Mouse (Mus musculus) olfactory bulb, adult 2 months (tissue): ENCODE measurements around the gene Ralgapa2. TPM values are rescaled to one million over a fixed set of nuclear protein-coding genes. Genes with fewer than 3 reads are reported as not detected.

ENCODE experiments used
- H3K27ac ChIP-seq: fragments of 200-500 bp; 2 replicates; pipeline ENCODE4 v1.5.1; 2012; ENCODE audit warnings: low read depth, low read length; ENCODE audit not compliant: insufficient read depth
- H3K4me1 ChIP-seq: fragments of 200-500 bp; 2 replicates; pipeline ENCODE4 v1.6.1; 2012; ENCODE audit warnings: low read length; ENCODE audit not compliant: control insufficient read depth, insufficient read depth
- H3K4me3 ChIP-seq: fragments of 200-500 bp; 2 replicates; pipeline ENCODE4 v1.5.1; 2012; ENCODE audit warnings: mild to moderate bottlenecking, low read depth, low read length, moderate library complexity; ENCODE audit not compliant: insufficient read depth
- CTCF ChIP-seq: fragments of 200-500 bp; IDR thresholded peaks from 2 replicates; pipeline ENCODE4 v1.5.1; 2012; ENCODE audit warnings: low read depth, mild to moderate bottlenecking, low read length, moderate library complexity; ENCODE audit not compliant: insufficient read depth
- POLR2A ChIP-seq: fragments of 200-500 bp; IDR thresholded peaks from 2 replicates; pipeline ENCODE4 v1.6.1; 2012; ENCODE audit warnings: mild to moderate bottlenecking, low read depth, low read length, moderate library complexity; ENCODE audit not compliant: insufficient read depth
- WGBS: fragments of 180-500 bp; shearing (Covaris S2); methylation state at CpG from one replicate; pipeline ENCODE4 v1.1.7; 2018; 5-methylcytosine and 5-hydroxymethylcytosine counted together
- polyA plus RNA-seq: library from polyadenylated mRNA; stranded (reverse); fragments of >200 nt; gene quantifications from 2 replicates; pipeline ENCODE4 v1.2.4, GENCODE M21; 2012; ENCODE audit warnings: low replicate concordance; ENCODE audit not compliant: missing spikeins, insufficient read depth, insufficient read length

Ralgapa2 gene
- polyA plus RNA-seq, 1 experiment = not detected

- Histone ChIP-seq H3K4me3 (no peak overlapping the region), H3K27ac (no peak overlapping the region), H3K4me1 (peaks cover 7% of the 10 kb centered on the region; the same call in 1 of the 2 replicates)
- no peak for TF ChIP-seq POLR2A
- no peak for TF ChIP-seq CTCF
- WGBS = 87% methylated on average over 1 of the region's 1 CpGs
Observed at GRCm38 (mm10) chr2:146254387-146254786, 257.8 kb downstream of the Ralgapa2 start.

- WGBS = 62% methylated on average over 6 of the region's 6 CpGs
- H3K27ac ChIP-seq = no peak overlapping the region
Observed at GRCm38 (mm10) chr2:146250236-146250904, 261.8 kb downstream of the Ralgapa2 start.

GRCm38 (mm10) chr2:146249033-146249432 lies 263.1 kb downstream of the Ralgapa2 start:
- TF ChIP-seq CTCF = no peak
- TF ChIP-seq POLR2A = no peak
- 85% methylated on average over 7 of the region's 7 CpGs for WGBS

More at GRCm38 (mm10) chr2:146250236-146250904, 261.8 kb downstream of the Ralgapa2 start:
- Histone ChIP-seq H3K4me3 (no peak overlapping the region), H3K4me1 (peaks cover 15% of the 10 kb centered on the region)
- TF ChIP-seq POLR2A (no peak), CTCF (no peak)

GRCm38 (mm10) chr2:146247576-146247975 lies 264.6 kb downstream of the Ralgapa2 start:
- TF ChIP-seq CTCF (no peak), POLR2A (no peak)
- 76% methylated on average over 6 of the region's 6 CpGs for WGBS
- H3K4me3 ChIP-seq = no peak overlapping the region
- no peak overlapping the region for H3K27ac ChIP-seq
- H3K4me1 ChIP-seq = peaks cover 15% of the 10 kb centered on the region

More at GRCm38 (mm10) chr2:146249033-146249432, 263.1 kb downstream of the Ralgapa2 start:
- Histone ChIP-seq H3K27ac (no peak overlapping the region), H3K4me3 (no peak overlapping the region), H3K4me1 (peaks cover 15% of the 10 kb centered on the region)

- Histone ChIP-seq H3K4me1 (peaks cover 15% of the 10 kb centered on the region), H3K27ac (peak overlapping the region; percentile 24; the same call in 1 of the 2 replicates), H3K4me3 (no peak overlapping the region)
- TF ChIP-seq CTCF (no peak), POLR2A (no peak)
- WGBS = 38% methylated on average over 4 of the region's 4 CpGs
Observed at GRCm38 (mm10) chr2:146246409-146247075, 265.6 kb downstream of the Ralgapa2 start.

- no peak overlapping the region for H3K27ac ChIP-seq
- WGBS = 79% methylated on average over 7 of the region's 7 CpGs
- TF ChIP-seq CTCF = no peak
- no peak for TF ChIP-seq POLR2A
- H3K4me1 ChIP-seq = peaks cover 12% of the 10 kb centered on the region
- no peak overlapping the region for H3K4me3 ChIP-seq
Observed at GRCm38 (mm10) chr2:146245401-146245800, 266.7 kb downstream of the Ralgapa2 start.

- 98% methylated on average over 2 of the region's 2 CpGs for WGBS
- TF ChIP-seq CTCF (no peak), POLR2A (no peak)
- H3K4me3 ChIP-seq = no peak overlapping the region
- peaks cover 14% of the 10 kb centered on the region for H3K4me1 ChIP-seq
- no peak overlapping the region for H3K27ac ChIP-seq
Observed at GRCm38 (mm10) chr2:146244049-146244448, 268.1 kb downstream of the Ralgapa2 start.

GRCm38 (mm10) chr2:146239196-146239747 lies 272.9 kb downstream of the Ralgapa2 start:
- H3K4me1 ChIP-seq = 0 out of 2 replicates have a peak, but pooled peaks cover 2% of the 10 kb centered on the region
- WGBS = 65% methylated on average over 4 of the region's 4 CpGs
- H3K27ac ChIP-seq = no peak overlapping the region
- TF ChIP-seq POLR2A (no peak), CTCF (no peak)
- no peak overlapping the region for H3K4me3 ChIP-seq

- H3K4me1 ChIP-seq = no peaks in the 10 kb centered on the region
- H3K4me3 ChIP-seq = no peak overlapping the region
- no peak overlapping the region for H3K27ac ChIP-seq
- 84% methylated on average over 2 of the region's 2 CpGs for WGBS
- TF ChIP-seq CTCF (no peak), POLR2A (no peak)
Observed at GRCm38 (mm10) chr2:146231485-146231884, 280.7 kb downstream of the Ralgapa2 start.
